Mouse (Mus musculus) gastrocnemius, postnatal 25 days (tissue): Measurements from ENCODE around the gene Trpm3. TPM values are rescaled to one million over a fixed set of nuclear protein-coding genes. Genes with fewer than 3 reads are reported as not detected.

Experiments used
- DNase-seq: peaks from one replicate; pipeline ENCODE4 v3.0.0; 2022
- total RNA-seq, 2 experiments: library from RNA; stranded (reverse); gene quantifications; 1 replicate in 1 of 2; 2 replicates in 1 of 2; pipeline ENCODE4 v1.2.3; 2021

The Trpm3 gene
- total RNA-seq, 2 experiments from 2014 or later, result 1.3 to 1.5 TPM

DNA sequence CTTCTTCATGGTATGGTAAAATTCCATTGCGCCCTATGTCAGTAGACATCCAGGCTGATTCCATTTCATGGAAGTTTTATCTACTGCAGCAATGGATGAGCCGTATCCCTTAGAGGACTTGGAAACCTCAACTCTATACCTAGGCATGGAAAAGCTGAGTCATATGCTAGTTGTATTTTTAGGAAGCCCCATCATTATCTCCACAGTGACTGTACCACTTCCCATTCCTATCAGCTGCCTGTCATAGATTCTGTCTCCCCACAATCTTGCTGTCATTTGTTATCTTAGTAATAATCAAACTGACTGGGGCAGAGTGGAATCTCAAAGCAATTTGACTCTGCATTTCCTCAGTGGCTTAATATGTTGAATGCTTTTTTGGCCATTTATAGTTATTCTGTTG lies 169.2 kb downstream of the Trpm3 start:
- no peak for DNase-seq

DNA sequence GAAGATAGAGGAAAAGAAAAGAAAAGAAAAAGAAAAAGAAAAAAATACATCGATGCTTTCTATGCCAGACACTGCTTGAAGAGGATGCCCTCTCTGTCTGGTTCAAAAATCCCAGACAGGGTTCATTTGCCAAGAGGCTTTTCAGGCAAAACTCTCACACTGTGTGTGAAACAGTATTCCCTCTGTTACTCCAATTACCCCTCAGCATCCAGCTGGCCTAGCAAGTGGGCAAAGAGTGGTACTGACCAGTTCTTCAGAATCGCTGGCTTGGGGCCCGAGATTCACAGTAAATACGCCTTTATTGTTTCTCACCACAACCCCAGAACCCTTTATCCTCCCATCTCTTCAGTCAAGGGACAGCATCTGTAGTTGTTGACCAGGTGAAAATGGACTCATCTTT lies 178.5 kb downstream of the Trpm3 start:
- no peak for DNase-seq

DNA sequence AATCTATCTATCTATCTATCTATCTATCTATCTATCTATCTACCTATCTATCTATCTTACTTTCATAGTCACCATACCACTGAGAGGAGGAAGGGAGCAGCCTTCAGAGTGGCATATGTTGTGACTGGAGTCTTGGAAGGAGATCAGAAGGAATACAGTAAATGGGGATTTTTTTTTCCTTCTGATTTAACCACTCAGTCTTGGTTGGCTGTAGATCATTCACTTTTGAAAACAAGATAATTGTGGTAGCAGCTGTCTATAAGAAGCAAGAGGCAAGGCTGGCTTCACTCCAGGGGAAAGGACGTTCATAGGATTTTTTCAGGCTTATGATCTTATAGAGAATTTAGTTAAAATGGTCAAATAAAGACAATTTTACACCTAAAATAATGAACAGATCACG lies 188.0 kb downstream of the Trpm3 start:
- no peak for DNase-seq

DNA sequence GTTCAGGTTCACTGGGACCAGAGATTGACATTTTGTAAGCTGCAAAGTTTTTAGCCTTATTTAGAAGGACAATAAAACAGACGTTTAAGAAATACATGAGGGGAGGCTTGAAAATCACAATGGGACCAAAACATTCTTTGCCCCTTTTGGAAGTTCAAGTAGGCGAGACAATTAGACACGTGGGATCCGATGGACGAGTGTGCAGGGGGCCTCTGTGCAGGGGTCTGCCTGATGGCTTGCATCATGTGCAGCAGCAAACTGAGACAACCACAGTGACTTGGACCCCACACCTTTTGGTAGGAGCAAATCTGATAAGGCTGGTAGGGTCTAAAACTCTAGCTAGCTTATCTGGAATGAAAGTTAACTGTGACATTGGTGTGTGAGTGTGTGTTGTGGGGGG lies 188.4 kb downstream of the Trpm3 start:
- no peak for DNase-seq

GRCm38 (mm10) chr19:22336278-22336677 lies 197.4 kb downstream of the Trpm3 start:
- DNase-seq, result no peak

GRCm38 (mm10) chr19:22337468-22337867 lies 198.6 kb downstream of the Trpm3 start:
- no peak for DNase-seq

GRCm38 (mm10) chr19:22338927-22339326 lies 200.1 kb downstream of the Trpm3 start:
- DNase-seq, result no peak

GRCm38 (mm10) chr19:22354037-22354541 lies 215.2 kb downstream of the Trpm3 start:
- no peak for DNase-seq

DNA sequence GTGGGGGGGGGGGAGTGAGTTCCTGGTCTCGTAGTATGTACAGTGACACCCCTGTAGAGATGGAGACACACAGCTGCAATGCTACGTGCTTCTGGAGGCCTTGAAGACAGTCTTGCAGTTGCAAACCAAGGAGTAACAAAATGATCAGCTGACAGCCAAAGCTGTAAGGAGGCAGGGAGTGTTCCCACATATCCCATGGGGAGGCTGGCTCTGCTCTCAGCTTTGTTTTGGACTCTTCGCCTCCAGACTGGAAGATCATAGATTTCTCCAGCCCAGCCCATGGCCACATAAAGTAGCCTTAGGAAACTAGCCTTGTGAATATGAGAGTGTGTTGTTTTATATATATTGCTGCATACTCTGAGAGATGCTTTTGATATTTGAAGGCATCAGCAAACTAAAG lies 248.0 kb downstream of the Trpm3 start:
- peak; percentile 18 for DNase-seq

DNA sequence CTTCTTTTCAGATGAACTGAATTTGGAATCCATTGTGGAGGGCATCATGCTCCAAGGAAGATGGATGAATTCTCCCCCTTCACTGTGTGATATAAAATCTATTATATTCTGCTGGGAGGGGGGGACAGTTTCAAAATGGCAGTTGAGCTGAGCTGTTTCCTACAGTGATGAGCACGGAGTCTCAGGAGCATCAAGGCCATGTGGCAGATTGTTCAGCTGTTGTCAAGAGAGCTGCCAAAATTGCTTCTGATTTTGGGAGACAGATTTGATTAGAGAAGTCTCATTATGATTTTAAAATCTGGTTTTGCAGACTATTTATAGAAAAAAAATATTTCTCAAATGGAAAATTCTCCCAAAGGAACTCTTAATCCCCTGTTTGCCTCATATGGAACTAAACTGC lies 255.9 kb downstream of the Trpm3 start:
- DNase-seq, result no peak

DNA sequence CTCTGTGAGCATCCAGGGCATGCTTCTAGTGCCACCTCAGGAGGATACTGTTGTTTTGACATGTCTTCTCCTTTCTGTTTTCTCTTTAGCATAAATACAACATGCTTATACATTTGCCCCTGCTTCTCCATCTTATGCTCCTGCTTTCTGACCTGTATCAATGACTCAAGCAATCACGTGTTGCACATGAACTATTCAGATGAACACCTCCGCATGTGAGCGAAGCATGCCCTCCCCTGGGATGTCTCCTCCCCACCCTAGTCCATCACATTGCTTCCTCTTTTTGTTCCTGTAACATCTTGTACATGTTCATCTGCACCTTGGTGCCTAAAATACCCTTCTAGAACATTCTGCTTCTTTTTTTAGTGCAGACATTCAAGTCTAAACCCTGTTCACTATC lies 265.2 kb downstream of the Trpm3 start:
- no peak for DNase-seq

GRCm38 (mm10) chr19:22418239-22418638 lies 279.4 kb downstream of the Trpm3 start:
- DNase-seq, result no peak

DNA sequence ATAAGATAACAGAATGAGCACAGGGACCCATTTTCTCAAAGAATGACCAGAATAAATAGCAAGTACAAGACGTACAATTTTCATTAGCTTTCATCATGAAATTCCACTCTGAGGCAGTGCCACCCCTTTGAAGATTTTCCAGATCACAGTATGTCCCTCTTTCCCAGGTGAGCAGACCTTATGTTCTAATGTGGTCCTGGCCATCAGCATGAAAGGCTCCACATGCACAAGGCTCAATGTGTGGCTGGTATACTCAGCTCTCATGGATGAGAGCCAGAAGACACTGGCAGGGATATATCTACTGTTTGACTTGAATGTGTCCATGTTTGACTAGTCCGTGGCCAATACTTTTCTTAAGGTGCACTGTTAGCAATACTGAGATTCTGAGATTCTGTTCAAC lies 298.4 kb downstream of the Trpm3 start:
- DNase-seq, result no peak

GRCm38 (mm10) chr19:22447418-22448339 lies 308.8 kb downstream of the Trpm3 start:
- no peak for DNase-seq

DNA sequence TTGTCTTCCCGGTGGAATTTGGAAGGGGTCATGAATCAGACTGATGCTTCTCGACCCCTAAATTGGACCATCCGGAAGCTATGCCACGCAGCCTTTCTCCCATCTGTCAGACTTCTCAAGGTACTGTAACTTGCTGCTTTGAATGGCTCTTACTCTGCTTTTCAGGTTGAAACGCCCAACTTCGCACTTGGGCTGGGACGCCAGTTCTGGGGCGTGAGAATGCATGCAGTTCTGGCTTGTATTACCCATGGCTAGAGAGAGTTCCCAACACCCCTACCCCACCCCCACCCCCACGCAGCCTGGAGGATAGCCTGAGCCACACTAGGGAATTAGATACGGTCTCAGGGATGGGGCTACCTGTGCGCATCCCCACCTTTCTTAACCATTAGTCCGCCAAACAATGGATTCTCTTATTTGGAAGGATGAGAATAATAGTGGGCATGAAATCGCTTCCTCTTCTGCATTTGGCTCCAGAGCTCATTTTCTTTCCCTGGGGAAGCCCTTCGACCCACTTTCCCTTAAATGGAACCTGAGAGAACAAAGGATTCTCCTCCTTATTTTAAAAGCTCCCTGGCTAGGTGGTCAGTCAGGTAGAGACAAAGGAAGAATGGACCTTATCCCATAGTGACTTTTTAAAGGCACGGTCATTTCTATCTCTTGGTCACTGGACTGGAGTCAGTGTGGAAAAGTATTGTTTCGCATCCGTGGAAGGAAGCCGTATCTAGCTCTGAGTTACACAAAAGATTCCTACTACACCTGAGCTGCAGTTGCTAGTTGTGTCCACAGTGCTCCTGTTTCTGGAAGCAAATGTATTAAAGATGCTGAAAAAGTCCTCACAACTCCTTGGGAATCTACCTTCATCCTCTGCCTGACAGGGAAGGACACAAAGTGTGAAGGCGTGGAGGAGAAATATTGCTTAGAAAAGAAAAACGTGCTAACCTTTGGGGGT lies 309.8 kb downstream of the Trpm3 start:
- no peak for DNase-seq

- no peak for DNase-seq
Observed at GRCm38 (mm10) chr19:22451290-22451689, 312.4 kb downstream of the Trpm3 start.

DNA sequence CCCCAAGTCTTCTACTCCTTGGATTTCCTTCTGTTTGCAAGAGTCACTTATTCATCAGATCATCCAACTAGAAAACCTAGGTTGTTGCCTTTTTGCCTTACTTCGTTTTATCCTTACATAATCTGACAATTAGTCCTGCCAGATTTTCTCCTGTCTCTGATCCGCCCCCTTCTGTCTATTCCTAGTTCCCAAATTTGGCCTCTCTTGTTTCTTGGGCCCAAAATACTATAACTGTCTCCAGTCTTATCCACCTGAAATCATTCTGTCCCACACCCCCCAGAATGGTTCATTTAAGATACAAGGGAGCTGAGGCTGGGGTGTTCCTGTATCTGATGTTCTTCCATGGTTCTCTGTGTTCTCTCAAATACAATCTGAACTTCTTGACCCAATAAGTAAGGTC lies 318.1 kb downstream of the Trpm3 start:
- DNase-seq, result no peak

DNA sequence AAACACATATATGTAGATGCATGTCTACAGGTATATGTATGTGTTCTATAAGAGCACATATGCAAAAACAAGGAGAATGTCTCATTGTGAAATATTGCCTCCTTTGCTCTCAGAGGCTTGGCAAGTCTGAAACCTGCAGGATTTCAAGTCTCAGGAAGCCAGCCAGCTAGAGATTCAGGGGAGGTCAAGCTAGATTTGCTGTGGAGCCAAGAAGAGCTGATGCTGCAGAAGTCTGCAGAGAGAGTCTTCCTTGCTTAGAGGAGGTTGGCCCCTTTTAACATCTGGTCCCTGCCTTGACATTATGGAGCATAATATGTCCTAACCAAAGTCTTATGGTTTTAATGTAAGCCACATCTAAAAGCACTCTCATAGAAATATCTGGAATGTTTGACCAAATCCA lies 323.2 kb downstream of the Trpm3 start:
- DNase-seq, result no peak

GRCm38 (mm10) chr19:22463506-22463905 lies 324.7 kb downstream of the Trpm3 start:
- DNase-seq, result no peak

DNA sequence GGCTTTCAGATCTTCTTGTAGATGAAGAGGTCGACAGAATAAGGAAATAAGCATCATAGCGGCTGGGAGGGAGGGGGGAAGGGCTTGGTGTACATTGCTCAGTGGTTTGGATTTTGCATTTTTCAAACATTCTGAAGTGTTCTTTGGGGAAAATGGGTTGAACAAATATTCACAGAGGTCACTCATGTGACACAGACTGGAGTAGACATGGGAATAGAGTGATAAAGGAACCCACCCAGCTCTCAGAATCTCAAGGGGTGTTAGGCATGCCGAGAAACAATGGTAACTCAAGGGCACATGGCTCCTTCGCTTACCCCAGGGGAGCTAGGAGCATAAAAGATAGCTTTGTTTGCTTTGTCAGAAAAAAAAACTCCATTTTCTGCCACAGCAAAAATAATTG lies 330.8 kb downstream of the Trpm3 start:
- no peak for DNase-seq

GRCm38 (mm10) chr19:22473030-22473712 lies 334.3 kb downstream of the Trpm3 start:
- DNase-seq, result no peak

DNA sequence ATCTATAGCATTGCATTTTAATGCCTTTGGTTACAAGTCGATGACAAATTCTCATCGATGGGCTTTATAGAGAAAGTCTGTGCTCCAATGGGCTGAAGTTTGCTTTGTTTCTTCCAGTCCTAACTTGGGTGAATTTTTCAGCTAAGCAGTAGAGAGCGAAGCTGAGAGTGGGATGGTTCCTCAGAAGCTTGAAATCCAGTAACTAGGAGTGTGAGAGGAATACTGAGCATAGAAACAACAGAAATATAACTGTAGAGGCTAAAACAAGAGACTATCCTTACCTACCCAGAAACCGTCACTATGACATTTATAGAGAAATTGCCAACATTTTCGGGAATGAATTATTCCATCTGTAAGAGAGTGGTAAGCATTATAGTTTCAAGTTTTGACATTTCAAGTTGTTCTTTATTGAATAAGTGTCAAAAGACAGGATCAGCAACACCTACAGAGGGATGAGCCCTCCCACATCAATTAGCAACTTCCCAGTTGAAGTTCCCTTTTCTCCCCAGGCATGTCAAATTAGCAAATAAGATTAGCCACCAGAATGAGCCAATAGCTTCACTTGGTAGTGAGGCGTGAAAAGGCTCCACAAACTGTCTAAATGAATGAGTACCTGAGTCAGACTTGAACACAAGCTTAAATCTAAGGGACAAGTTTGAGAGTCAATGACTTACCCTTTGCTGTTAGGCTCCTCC lies 339.6 kb downstream of the Trpm3 start:
- DNase-seq, result no peak
